Mouse (Mus musculus) olfactory bulb, adult 2 months (tissue): ENCODE measurements around the gene Abhd2. TPM values are rescaled to one million over a fixed set of nuclear protein-coding genes. Genes with fewer than 3 reads are reported as not detected.
A peak's percentile ranks its signal among the peaks of the same experiment; 100 is the strongest.
"Not testable (repeated sequence)": the region's sequence is repeated elsewhere in the genome, so short reads cannot be mapped to it uniquely, and the experiment has no call there.

Source experiments
- H3K27ac ChIP-seq: fragments of 200-500 bp; 2 replicates; pipeline ENCODE4 v1.5.1; 2012; ENCODE audit warnings: low read depth, low read length; ENCODE audit not compliant: insufficient read depth
- H3K4me1 ChIP-seq: fragments of 200-500 bp; 2 replicates; pipeline ENCODE4 v1.6.1; 2012; ENCODE audit warnings: low read length; ENCODE audit not compliant: control insufficient read depth, insufficient read depth
- H3K4me3 ChIP-seq: fragments of 200-500 bp; 2 replicates; pipeline ENCODE4 v1.5.1; 2012; ENCODE audit warnings: mild to moderate bottlenecking, low read depth, low read length, moderate library complexity; ENCODE audit not compliant: insufficient read depth
- CTCF ChIP-seq: fragments of 200-500 bp; IDR thresholded peaks from 2 replicates; pipeline ENCODE4 v1.5.1; 2012; ENCODE audit warnings: low read depth, mild to moderate bottlenecking, low read length, moderate library complexity; ENCODE audit not compliant: insufficient read depth
- POLR2A ChIP-seq: fragments of 200-500 bp; IDR thresholded peaks from 2 replicates; pipeline ENCODE4 v1.6.1; 2012; ENCODE audit warnings: mild to moderate bottlenecking, low read depth, low read length, moderate library complexity; ENCODE audit not compliant: insufficient read depth
- WGBS: fragments of 180-500 bp; shearing (Covaris S2); methylation state at CpG from one replicate; pipeline ENCODE4 v1.1.7; 2018; 5-methylcytosine and 5-hydroxymethylcytosine counted together
- polyA plus RNA-seq: library from polyadenylated mRNA; stranded (reverse); fragments of >200 nt; gene quantifications from 2 replicates; pipeline ENCODE4 v1.2.4, GENCODE M21; 2012; ENCODE audit warnings: low replicate concordance; ENCODE audit not compliant: missing spikeins, insufficient read depth, insufficient read length

The Abhd2 gene
- polyA plus RNA-seq, 1 experiment: not detected

GRCm38 (mm10) chr7:79270961-79271387 is 2.0 kb upstream of the Abhd2 start:
- H3K4me1 ChIP-seq: peaks cover 22% of the 10 kb centered on the region
- TF ChIP-seq CTCF (no peak), POLR2A (no peak)
- WGBS: 50% methylated on average over 9 of the region's 9 CpGs
- peak overlapping the region; percentile 61; the same call in 1 of the 2 replicates for H3K27ac ChIP-seq
- H3K4me3 ChIP-seq: no peak overlapping the region

DNA sequence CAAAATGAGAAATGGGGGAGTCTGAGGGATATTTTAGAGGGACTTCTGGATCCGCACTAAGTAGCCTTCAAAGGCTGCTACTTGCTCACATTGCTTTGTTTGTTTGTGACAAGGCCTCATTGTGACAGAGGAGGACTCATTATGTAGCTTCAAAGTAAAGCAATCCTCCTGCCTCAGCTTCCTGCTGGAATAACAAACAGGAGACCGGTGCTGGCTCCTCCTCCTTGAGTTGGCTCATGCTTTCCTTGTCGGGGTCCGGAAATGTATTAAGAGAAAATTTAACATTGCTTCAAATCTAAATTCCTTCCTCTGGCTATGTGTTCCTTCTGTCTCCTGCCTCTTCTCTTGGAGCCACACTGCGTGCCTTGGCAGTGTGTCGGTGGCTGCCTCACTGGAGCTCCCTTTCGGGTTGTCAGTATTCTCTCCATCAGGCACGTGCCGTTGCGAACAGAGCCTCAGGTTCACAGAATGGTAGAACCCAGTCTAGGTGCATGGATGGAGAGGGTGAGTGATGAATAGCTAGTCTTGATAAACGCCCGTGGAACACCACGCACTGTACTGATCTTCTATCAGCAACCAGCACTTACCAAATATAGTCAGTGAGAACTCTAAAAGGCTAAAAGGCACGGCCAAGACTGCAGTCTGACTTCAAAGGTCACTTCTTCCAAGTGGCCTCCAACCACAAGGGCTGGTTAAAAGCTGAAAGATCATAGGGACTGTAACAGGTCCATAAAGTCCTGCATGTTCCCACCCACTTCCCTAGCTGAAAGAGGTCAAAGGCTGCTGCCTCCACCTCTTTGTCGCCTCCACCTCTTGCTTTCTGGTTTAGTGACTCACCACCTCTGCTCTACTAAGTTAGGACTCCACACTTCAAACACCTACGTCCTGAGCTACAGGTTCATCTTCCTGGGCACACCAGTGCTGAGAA is 874 bp upstream of the Abhd2 start:
- Histone ChIP-seq H3K4me3 (peak overlapping the region; percentile 35), H3K27ac (peak overlapping the region; percentile 48), H3K4me1 (peaks cover 26% of the 10 kb centered on the region)
- TF ChIP-seq POLR2A (no peak), CTCF (no peak)
- 78% methylated on average over 16 of the region's 16 CpGs for WGBS

DNA sequence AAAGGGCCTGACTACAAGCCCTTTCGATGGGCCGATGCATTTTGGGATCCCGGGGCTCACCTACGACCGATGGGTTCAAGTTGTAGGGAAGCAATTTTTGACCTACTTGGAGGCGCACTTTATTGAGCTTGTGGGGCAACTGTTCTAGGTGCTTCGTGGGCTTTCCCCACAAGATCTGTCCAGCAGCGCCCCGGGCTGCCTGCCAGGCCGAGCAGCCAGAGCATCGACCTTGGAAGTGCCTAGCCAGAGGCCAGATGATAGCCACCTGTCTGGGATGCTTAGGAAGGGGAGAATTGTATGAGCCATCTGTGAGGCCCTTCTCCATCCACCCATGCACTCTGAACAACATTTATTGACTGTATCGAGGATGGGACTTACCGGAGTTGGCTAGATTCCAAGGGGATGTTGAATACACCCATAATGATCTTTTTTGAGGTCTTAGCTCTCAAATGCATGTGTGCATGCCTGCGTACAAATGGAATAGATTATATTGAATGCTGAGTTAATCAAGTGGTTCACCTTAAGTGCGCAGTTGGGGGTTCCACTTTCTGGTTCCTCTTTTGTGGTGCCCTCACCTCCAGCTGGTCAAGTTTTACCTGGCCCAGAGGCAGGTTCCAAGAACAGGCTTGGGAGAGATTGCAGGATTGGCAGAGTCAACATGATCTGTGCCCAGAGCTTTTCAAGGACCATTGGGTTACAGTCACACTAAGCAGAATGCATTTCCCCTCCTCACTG is 906 bp downstream of the Abhd2 start:
- TF ChIP-seq CTCF (no peak), POLR2A (no peak)
- 4% methylated on average over 15 of the region's 15 CpGs for WGBS
- H3K4me3 ChIP-seq: peak overlapping the region; percentile 77
- H3K27ac ChIP-seq: peak overlapping the region; percentile 27
- peaks cover 33% of the 10 kb centered on the region for H3K4me1 ChIP-seq

DNA sequence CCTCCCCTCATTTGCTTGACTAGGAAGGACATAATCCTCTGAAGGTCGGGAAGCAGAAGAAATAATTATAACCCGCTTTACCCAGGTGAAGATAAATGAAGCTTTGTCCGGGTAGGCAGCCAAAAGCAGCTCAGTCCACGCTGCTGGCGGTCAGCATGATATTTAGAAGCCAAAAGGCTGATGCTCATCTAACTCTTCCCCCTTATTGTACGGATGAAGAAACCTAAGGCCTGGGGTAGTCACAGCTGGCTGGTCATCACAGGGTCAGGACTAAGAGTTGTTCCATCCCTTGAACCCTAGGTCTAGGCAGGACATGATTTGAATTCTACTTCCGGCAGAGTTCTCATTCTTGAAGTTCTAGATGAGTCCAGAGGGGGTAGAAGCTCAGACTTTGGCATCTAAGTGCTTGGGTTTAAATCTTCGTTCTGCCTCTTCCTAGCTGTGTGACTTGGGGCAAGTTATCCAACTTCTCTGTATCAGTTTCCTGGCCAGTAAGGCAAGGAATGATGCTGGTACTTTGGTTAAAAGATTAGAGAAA is 1.5 kb downstream of the Abhd2 start:
- H3K4me1 ChIP-seq: peaks cover 39% of the 10 kb centered on the region

GRCm38 (mm10) chr7:79275345-79275744 is 2.3 kb downstream of the Abhd2 start:
- 13% methylated on average over 11 of the region's 11 CpGs for WGBS
- peak overlapping the region; percentile 43 for H3K4me3 ChIP-seq
- H3K27ac ChIP-seq: 0 out of 2 replicates have a peak overlapping the region, but pooled peaks have one; percentile 27
- peaks cover 35% of the 10 kb centered on the region for H3K4me1 ChIP-seq
- no peak for TF ChIP-seq POLR2A
- TF ChIP-seq CTCF: no peak

More for the DNA sequence above, 1.5 kb downstream of the Abhd2 start:
- TF ChIP-seq CTCF (no peak), POLR2A (no peak)
- H3K4me3 ChIP-seq: peak overlapping the region; percentile 77
- 41% methylated on average over 8 of the region's 8 CpGs for whole genome bisulfite sequencing
- H3K27ac ChIP-seq: peak overlapping the region; percentile 27; the same call in 1 of the 2 replicates

GRCm38 (mm10) chr7:79278432-79278831 is 5.4 kb downstream of the Abhd2 start:
- Histone ChIP-seq H3K4me1 (peaks cover 34% of the 10 kb centered on the region), H3K27ac (no peak overlapping the region), H3K4me3 (no peak overlapping the region)
- WGBS: 71% methylated on average over 13 of the region's 13 CpGs
- no peak for TF ChIP-seq POLR2A
- no peak for TF ChIP-seq CTCF

DNA sequence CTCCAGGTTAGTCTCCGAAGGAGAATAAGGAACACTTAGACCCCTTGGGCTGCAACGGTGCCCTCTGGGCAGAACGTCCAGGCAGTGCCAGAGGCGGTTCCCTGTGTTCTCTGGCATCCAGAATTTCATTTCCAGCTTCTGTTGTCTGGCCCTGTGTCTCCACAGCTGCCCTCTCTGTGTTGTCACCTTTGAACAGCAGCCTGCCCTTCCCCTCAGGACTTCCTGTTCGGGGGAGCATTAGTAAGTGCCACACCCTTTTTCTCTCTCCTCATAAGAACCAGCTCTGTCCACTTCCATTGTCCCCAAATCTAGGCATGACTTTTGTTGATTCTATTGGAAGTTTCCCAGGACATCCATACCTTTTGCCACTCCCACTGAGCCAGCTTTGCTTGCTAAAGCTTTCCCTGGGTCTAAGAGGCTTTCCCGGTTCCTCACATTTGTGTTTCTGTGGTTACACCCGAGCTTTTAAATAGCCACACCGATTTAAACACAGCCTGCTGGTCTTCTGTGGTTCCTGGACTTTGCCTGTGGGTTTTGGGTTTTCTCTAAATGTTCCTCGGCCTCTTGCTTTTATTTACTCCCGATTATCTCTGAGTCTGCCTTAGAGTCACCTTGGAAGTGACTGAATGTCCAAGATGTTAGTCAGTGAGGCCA is 6.5 kb downstream of the Abhd2 start:
- TF ChIP-seq POLR2A (no peak), CTCF (no peak)
- H3K27ac ChIP-seq: no peak overlapping the region
- 59% methylated on average over 10 of the region's 10 CpGs for WGBS
- peaks cover 38% of the 10 kb centered on the region for H3K4me1 ChIP-seq
- no peak overlapping the region for H3K4me3 ChIP-seq

DNA sequence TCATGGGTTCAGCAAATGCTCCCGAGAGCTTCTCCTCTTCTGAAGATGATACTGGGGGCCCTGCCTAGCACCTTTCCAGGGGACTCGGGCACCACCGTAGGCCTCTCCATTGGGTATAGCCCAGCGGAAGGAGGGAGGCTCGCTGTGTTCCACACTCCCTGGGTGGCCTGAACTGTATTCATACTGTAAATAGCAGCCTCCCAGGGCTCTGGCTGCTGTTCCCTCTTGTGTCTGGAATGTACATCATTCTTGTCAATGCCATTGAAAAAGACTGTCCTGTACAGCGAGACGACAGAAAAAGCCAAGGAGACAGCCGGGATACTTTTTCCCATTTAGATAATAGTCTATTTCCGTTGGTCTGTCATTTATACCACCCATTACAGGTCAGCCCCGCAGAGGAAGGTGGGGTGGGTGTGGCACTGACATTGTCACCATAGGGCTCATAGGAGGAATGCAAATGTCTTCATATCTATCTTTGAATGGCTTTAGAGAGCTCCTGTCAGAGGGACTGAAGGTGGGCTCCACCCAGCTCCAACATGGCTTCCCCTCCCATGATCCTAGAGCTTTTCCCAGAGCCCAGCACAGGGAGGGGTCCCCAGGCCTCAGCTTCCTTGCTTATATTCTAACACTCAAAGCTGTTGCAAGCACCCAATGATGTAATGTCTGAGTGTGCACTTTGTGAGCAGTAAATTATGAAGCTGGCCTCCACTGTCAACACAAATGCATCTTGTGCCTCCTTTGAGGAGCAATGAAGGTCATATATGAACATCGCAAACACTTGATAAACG is 10.1 kb downstream of the Abhd2 start:
- TF ChIP-seq CTCF: no peak
- TF ChIP-seq POLR2A: no peak
- Histone ChIP-seq H3K4me3 (no peak overlapping the region), H3K4me1 (peaks cover 50% of the 10 kb centered on the region), H3K27ac (no peak overlapping the region)
- 78% methylated on average over 12 of the region's 12 CpGs for WGBS

DNA sequence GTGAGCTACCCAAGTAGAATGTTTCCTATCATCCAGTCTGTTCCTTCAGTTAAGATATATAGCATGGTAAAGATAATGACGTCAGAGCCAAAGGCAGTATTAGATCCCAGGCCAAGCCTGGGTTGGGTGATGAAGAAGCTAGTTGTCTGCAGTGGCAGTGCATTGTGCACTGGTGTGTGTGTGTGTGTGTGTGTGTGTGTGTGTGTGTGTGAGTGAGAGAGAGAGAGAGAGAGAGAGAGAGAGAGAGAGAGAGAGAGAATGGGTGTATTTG is 10.6 kb downstream of the Abhd2 start:
- peaks cover 51% of the 10 kb centered on the region for H3K4me1 ChIP-seq
- H3K4me3 ChIP-seq, H3K27ac ChIP-seq: not testable (repeated sequence)
- WGBS: 63% methylated on average over 1 of the region's 1 CpGs
